Mouse (Mus musculus) olfactory bulb, adult 2 months (tissue): ENCODE measurements around the gene Rsph14.

ENCODE experiments used
- CTCF ChIP-seq: fragments of 200-500 bp; IDR thresholded peaks from 2 replicates; pipeline ENCODE4 v1.5.1; 2012; ENCODE audit warnings: low read depth, mild to moderate bottlenecking, low read length, moderate library complexity; ENCODE audit not compliant: insufficient read depth
- POLR2A ChIP-seq: fragments of 200-500 bp; IDR thresholded peaks from 2 replicates; pipeline ENCODE4 v1.6.1; 2012; ENCODE audit warnings: mild to moderate bottlenecking, low read depth, low read length, moderate library complexity; ENCODE audit not compliant: insufficient read depth

DNA sequence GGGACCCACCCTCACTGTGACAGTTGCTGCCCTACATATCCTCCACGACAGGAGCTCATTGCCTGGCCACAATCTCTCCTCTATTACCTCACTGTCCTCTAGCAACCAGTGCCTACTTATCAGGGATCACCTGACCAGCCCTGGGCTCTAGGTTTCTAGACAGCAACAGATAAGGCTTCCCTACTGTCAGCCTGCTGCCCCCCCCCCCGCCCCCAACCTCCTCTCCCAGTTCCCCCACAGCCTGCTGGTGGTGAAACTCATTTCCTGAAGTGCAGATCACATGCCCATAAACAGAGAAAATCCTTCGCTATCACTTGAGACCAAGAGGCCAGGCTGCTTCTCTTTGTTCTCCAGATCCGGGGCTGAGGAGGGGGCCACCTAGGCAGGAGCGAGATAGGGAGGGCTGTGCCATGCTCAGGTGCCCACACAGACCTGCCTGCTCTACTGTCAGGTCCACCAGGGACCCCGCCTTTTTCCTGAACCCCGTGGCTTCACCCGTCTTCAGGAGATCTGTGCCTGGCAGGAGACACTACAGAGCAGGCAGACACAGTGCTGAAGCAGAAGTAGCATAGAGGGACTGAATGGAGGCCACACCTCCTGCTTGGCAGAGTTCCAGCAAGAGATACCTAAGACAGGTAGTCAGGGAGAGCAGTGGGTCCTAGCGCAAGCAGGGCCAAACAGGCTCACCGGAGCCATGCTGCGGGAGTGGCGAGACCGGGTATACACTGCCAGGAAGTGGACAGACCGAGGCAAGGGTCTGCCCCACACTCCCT lies 44.5 kb downstream of the Rsph14 start:
- TF ChIP-seq POLR2A (no peak), CTCF (no peak)
